Mouse (Mus musculus) liver, embryonic 11.5 days (tissue): ENCODE results near the gene Vmn1r228. TPM values are rescaled to one million over a fixed set of nuclear protein-coding genes. Genes with fewer than 3 reads are reported as not detected.

Source experiments
- ATAC-seq: fragments of 200-750 bp; cut with Nextera tagmentation; replicated peaks from 2 replicates; pipeline ENCODE4 v1.8.0; 2017; ENCODE audit warnings: moderate number of reproducible peaks, mild to moderate bottlenecking, moderate TSS enrichment, moderate library complexity; ENCODE audit not compliant: low FRiP score
- DNase-seq: peaks from one replicate; pipeline ENCODE4 v3.0.0-alpha.2; 2017; ENCODE audit warnings: low spot score
- H3K27ac ChIP-seq: fragments of 300-500 bp; sonication (generic); 2 replicates; pipeline ENCODE4 v1.5.1; 2014; ENCODE audit warnings: mild to moderate bottlenecking, low read depth, low read length, control low read depth
- H3K27me3 ChIP-seq: fragments of 300-500 bp; sonication (generic); replicated peaks from 2 replicates; pipeline ENCODE4 v1.6.1; 2014; ENCODE audit warnings: low read length, mixed read lengths; ENCODE audit not compliant: control insufficient read depth, insufficient read depth
- H3K36me3 ChIP-seq: fragments of 300-500 bp; sonication (generic); 2 replicates; pipeline ENCODE4 v1.6.1; 2014; ENCODE audit warnings: mild to moderate bottlenecking, low read length, moderate library complexity, mixed read lengths; ENCODE audit not compliant: control insufficient read depth, insufficient read depth
- H3K4me1 ChIP-seq: fragments of 300-500 bp; sonication (generic); replicated peaks from 2 replicates; pipeline ENCODE4 v1.6.1; 2014; ENCODE audit warnings: low read length, mixed read lengths; ENCODE audit not compliant: control insufficient read depth, insufficient read depth
- H3K4me2 ChIP-seq: fragments of 300-500 bp; sonication (generic); 2 replicates; pipeline ENCODE4 v1.6.1; 2014; ENCODE audit warnings: mild to moderate bottlenecking, control low read depth, moderate library complexity
- H3K4me3 ChIP-seq: fragments of 300-500 bp; sonication (generic); 2 replicates; pipeline ENCODE4 v1.5.1; 2014; ENCODE audit warnings: low read depth, low read length, control low read depth
- H3K9ac ChIP-seq: fragments of 300-500 bp; sonication (generic); 2 replicates; pipeline ENCODE4 v1.6.1; 2014; ENCODE audit warnings: low read depth, low read length, control low read depth
- H3K9me3 ChIP-seq: fragments of 300-500 bp; sonication (generic); 2 replicates; pipeline ENCODE4 v1.6.1; 2016; ENCODE audit warnings: low read length, inconsistent platforms, mixed read lengths; ENCODE audit not compliant: control insufficient read depth
- WGBS: fragments of 180-500 bp; shearing (Covaris S2); extraction: QIAGEN DNeasy Blood & Tissue Kit; methylation state at CpG from one replicate; pipeline ENCODE4 v1.1.7; 2014; 5-methylcytosine and 5-hydroxymethylcytosine counted together
- polyA plus RNA-seq: library from polyadenylated mRNA; unstranded; fragments of >200 nt; fragmentation: Nextera tagmentation; extraction: Ambion mirVana; gene quantifications from 2 replicates; pipeline ENCODE4 v1.2.1, GENCODE M21; 2014

The Vmn1r228 gene
- not detected in 2 replicates for polyA plus RNA-seq

DNA sequence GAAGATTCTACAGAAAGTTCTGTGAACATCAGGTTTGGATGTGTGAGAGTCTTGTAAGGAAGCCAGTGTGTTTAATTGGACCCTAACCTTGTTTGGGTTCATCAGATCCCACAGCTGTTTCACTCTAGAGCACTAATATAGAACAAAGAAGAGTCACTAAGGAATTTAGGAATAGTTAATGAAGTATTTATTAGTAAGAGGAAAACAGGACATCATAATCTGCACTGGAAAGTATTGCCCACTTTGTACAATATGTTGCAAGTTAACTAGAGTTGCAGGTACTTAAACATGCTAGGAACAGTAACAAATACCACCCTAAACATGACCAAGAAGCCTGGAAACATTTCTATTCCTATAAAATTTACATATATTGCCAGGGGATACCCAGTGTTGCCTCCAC lies at the start of gene Vmn1r228:
Vmn1r228 (minus strand) TSS at position 101 of the 400 bp plus-strand sequence.
- Histone ChIP-seq H3K27me3 (no peaks in the 10 kb centered on the region), H3K4me3 (no peak within 1 kb of the TSS), H3K9ac (no peak within 1 kb of the TSS), H3K4me2 (no peak within 1 kb of the TSS), H3K27ac (no peak within 1 kb of the TSS), H3K36me3 (no peaks in the 10 kb centered on the region), H3K9me3 (no peaks in the 10 kb centered on the region), H3K4me1 (no peaks in the 10 kb centered on the region)
- ATAC-seq (no peak), DNase-seq (no peak)

DNA sequence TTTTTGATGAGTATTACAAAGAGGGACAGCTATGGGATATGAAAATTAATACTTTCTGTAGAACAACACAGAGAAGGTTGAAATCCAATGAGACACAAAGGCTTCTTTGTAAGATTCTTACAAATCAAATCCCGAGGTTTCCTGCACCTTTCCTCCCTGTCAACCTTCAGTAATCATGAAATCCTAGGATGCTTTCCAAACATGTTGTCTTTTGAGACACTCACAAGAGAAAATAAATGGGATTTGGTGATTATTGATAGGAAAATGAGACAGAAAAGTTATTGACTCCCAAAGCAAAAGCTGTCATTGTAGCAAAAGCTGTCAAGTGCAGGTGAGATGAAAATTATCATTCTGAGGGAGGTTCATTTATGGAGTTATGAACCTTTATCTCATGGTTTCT lies 25.3 kb upstream of the Vmn1r228 start, which contains the start of gene Vmn1r229:
Vmn1r229 (plus strand) TSS at position 301 of the 400 bp plus-strand sequence.
- H3K4me3 ChIP-seq: no peak within 1 kb of the TSS
- no peaks in the 10 kb centered on the region for H3K4me1 ChIP-seq
- H3K9me3 ChIP-seq: 0 out of 2 replicates have a peak, but pooled peaks cover 2% of the 10 kb centered on the region
- H3K4me2 ChIP-seq: no peak within 1 kb of the TSS
- WGBS: 56% methylated on average over 1 of the region's 1 CpGs
- H3K27ac ChIP-seq: no peak within 1 kb of the TSS
- H3K9ac ChIP-seq: no peak within 1 kb of the TSS
- H3K36me3 ChIP-seq: no peaks in the 10 kb centered on the region
- no peaks in the 10 kb centered on the region for H3K27me3 ChIP-seq
- ATAC-seq (no peak), DNase-seq (no peak)

DNA sequence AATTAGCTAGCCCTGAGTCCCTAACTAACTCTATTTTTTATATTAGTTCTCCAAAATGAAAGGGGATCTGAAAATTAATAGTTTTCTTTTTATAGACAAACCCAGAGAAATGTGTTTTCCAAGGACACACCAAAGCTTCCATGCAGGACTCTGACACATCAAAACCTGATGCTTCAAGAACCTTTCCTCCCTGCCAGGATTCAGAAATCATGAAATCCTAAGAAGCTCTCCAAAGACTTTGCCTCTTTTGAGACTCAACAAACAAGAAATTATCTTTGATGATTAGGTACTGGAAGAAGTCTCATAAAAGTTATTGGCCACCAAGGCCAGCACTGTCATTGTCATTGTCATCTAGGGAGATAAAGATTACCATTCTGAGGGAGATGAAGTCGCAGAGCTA lies 56.4 kb downstream of the Vmn1r228 start, which contains the start of gene Vmn1r227:
Vmn1r227 (plus strand) TSS at position 301 of the 400 bp plus-strand sequence.
- Histone ChIP-seq H3K4me1 (no peaks in the 10 kb centered on the region), H3K27ac (no peak within 1 kb of the TSS), H3K27me3 (no peaks in the 10 kb centered on the region), H3K9me3 (no peaks in the 10 kb centered on the region), H3K9ac (no peak within 1 kb of the TSS), H3K36me3 (no peaks in the 10 kb centered on the region), H3K4me2 (no peak within 1 kb of the TSS), H3K4me3 (no peak within 1 kb of the TSS)
- DNase-seq: no peak
- ATAC-seq: no peak
- 30% methylated on average over 1 of the region's 1 CpGs for WGBS

Other genes starting within 250 kb of the Vmn1r228 start
- not detected in 2 replicates for gene Vmn2r109, start 221.4 kb downstream of the Vmn1r228 start, polyA plus RNA-seq
- gene Vmn2r110, start 189.7 kb downstream of the Vmn1r228 start, polyA plus RNA-seq: 0.04 and 0.05 TPM in 2 replicates
- not detected in 2 replicates for gene Fpr-rs3, start 161.3 kb downstream of the Vmn1r228 start, polyA plus RNA-seq
- gene Vmn1r226, start 103.3 kb downstream of the Vmn1r228 start, polyA plus RNA-seq: not detected in 2 replicates
- not detected in 2 replicates for gene Vmn1r227, start 56.3 kb downstream of the Vmn1r228 start, polyA plus RNA-seq
- gene Vmn1r229, start 25.4 kb upstream of the Vmn1r228 start, polyA plus RNA-seq: not detected in 2 replicates
- not detected in 2 replicates for gene Vmn1r230, start 54.3 kb upstream of the Vmn1r228 start, polyA plus RNA-seq
- gene Vmn1r231, start 118.9 kb upstream of the Vmn1r228 start, polyA plus RNA-seq: not detected in 2 replicates
- gene Vmn1r232, start 133.6 kb upstream of the Vmn1r228 start, polyA plus RNA-seq: not detected in 2 replicates
- 242 and 246 TPM in 2 replicates for gene Ppp2r1a, start 159.2 kb upstream of the Vmn1r228 start, polyA plus RNA-seq
- not detected in 2 replicates for gene Vmn1r233, start 210.3 kb upstream of the Vmn1r228 start, polyA plus RNA-seq
- gene Zfp160, start 222.7 kb upstream of the Vmn1r228 start, polyA plus RNA-seq: 9.7 and 12.3 TPM in 2 replicates